Mouse (Mus musculus) thymus, adult 2 months (tissue): Measurements from ENCODE around the gene Hsf4. TPM values are rescaled to one million over a fixed set of nuclear protein-coding genes. Genes with fewer than 3 reads are reported as not detected.
"Not testable (repeated sequence)": the region's sequence is repeated elsewhere in the genome, so short reads cannot be mapped to it uniquely, and the experiment has no call there.

ENCODE experiments used
- DNase-seq: peaks from one replicate; pipeline ENCODE4 v3.0.0; 2021
- H3K27ac ChIP-seq: fragments of 200-500 bp; 2 replicates; pipeline ENCODE4 v1.5.1; 2012; ENCODE audit warnings: low read length, control low read depth; ENCODE audit not compliant: control insufficient read depth, insufficient read depth
- H3K27me3 ChIP-seq: fragments of 200-500 bp; 2 replicates; pipeline ENCODE4 v1.6.1; 2012; ENCODE audit warnings: mild to moderate bottlenecking, low read length, moderate library complexity, mixed read lengths; ENCODE audit not compliant: control insufficient read depth, insufficient read depth
- H3K36me3 ChIP-seq: fragments of 200-500 bp; 2 replicates; pipeline ENCODE4 v1.6.1; 2012; ENCODE audit warnings: mild to moderate bottlenecking, low read length, moderate library complexity; ENCODE audit not compliant: control insufficient read depth, insufficient read depth
- H3K4me1 ChIP-seq: fragments of 200-500 bp; replicated peaks from 2 replicates; pipeline ENCODE4 v1.6.1; 2012; ENCODE audit warnings: low read length; ENCODE audit not compliant: control insufficient read depth, insufficient read depth
- H3K4me3 ChIP-seq: fragments of 200-500 bp; 2 replicates; pipeline ENCODE4 v1.5.1; 2012; ENCODE audit warnings: mild to moderate bottlenecking, low read length, control low read depth, moderate library complexity; ENCODE audit not compliant: control insufficient read depth, insufficient read depth
- CTCF ChIP-seq: fragments of 200-500 bp; IDR thresholded peaks from 2 replicates; pipeline ENCODE4 v1.5.1; 2012; ENCODE audit warnings: mild to moderate bottlenecking, control low read depth, low read length, moderate library complexity, borderline replicate concordance; ENCODE audit not compliant: control insufficient read depth, poor library complexity, insufficient read depth; ENCODE audit errors: extremely low read depth
- POLR2A ChIP-seq: fragments of 200-500 bp; IDR thresholded peaks from 2 replicates; pipeline ENCODE4 v1.6.1; 2012; ENCODE audit warnings: mild to moderate bottlenecking, low read length, control low read depth, moderate library complexity; ENCODE audit not compliant: control insufficient read depth, poor library complexity, insufficient read depth; ENCODE audit errors: extremely low read depth
- WGBS: fragments of 180-500 bp; shearing (Covaris S2); methylation state at CpG from one replicate; pipeline ENCODE4 v1.1.7; 2018; 5-methylcytosine and 5-hydroxymethylcytosine counted together
- polyA plus RNA-seq: library from polyadenylated mRNA; depleted of rRNA; stranded (reverse); fragments of >200 nt; gene quantifications from 2 replicates; pipeline ENCODE4 v1.2.3, GENCODE M21; 2012

Hsf4 gene
- polyA plus RNA-seq, 1 experiment, result 3.3 TPM

GRCm38 (mm10) chr8:105286907-105287306, 17.3 kb downstream of the Hsf4 start:
- TF ChIP-seq POLR2A (no peak), CTCF (no peak)
- no peaks in the 10 kb centered on the region for H3K36me3 ChIP-seq
- H3K27me3 ChIP-seq, result no peaks in the 10 kb centered on the region
- H3K4me1 ChIP-seq, result peaks cover 20% of the 10 kb centered on the region
- no peak for DNase-seq
- H3K4me3 ChIP-seq, result no peak overlapping the region
- H3K27ac ChIP-seq, result no peak overlapping the region
- 89% methylated on average over 4 of the region's 4 CpGs for WGBS

- no peak for DNase-seq
- no peak overlapping the region for H3K4me3 ChIP-seq
Measured at GRCm38 (mm10) chr8:105288231-105288630, 18.6 kb downstream of the Hsf4 start.

GRCm38 (mm10) chr8:105288958-105289732, 19.5 kb downstream of the Hsf4 start:
- WGBS, result under 1% methylated on average over 53 of the region's 53 CpGs
- DNase-seq, result peak; percentile 97
- TF ChIP-seq POLR2A, result peak; percentile 43; the same call in 1 of the 2 replicates
- 0 out of 2 replicates have a peak, but pooled peaks have one; percentile 28 for TF ChIP-seq CTCF

More at GRCm38 (mm10) chr8:105288231-105288630, 18.6 kb downstream of the Hsf4 start:
- Histone ChIP-seq H3K27me3 (no peaks in the 10 kb centered on the region), H3K27ac (no peak overlapping the region), H3K36me3 (no peaks in the 10 kb centered on the region), H3K4me1 (peaks cover 17% of the 10 kb centered on the region)
- 98% methylated on average over 5 of the region's 5 CpGs for WGBS
- TF ChIP-seq POLR2A (no peak), CTCF (no peak)

GRCm38 (mm10) chr8:105289805-105290460, 20.3 kb downstream of the Hsf4 start, which contains the start of gene 4931428F04Rik:
Gene 4931428F04Rik (minus strand): TSS chr8:105289864.
- WGBS, result 8% methylated on average over 43 of the region's 43 CpGs

More at GRCm38 (mm10) chr8:105288958-105289732, 19.5 kb downstream of the Hsf4 start:
- Histone ChIP-seq H3K4me3 (peak overlapping the region; percentile 77), H3K36me3 (no peaks in the 10 kb centered on the region), H3K27ac (peak overlapping the region; percentile 52; the same call in 1 of the 2 replicates), H3K4me1 (peaks cover 17% of the 10 kb centered on the region), H3K27me3 (no peaks in the 10 kb centered on the region)

GRCm38 (mm10) chr8:105290554-105291314, 21.1 kb downstream of the Hsf4 start:
- DNase-seq, result peak; percentile 91
- Histone ChIP-seq H3K27ac (no peak overlapping the region), H3K4me1 (peaks cover 25% of the 10 kb centered on the region), H3K27me3 (no peaks in the 10 kb centered on the region), H3K4me3 (no peak overlapping the region), H3K36me3 (no peaks in the 10 kb centered on the region)
- WGBS, result 30% methylated on average over 31 of the region's 31 CpGs
- TF ChIP-seq POLR2A (0 out of 2 replicates have a peak, but pooled peaks have one; percentile 19), CTCF (peak; percentile 94)

More at GRCm38 (mm10) chr8:105289805-105290460, 20.3 kb downstream of the Hsf4 start, which contains the start of gene 4931428F04Rik:
- Histone ChIP-seq H3K36me3 (no peaks in the 10 kb centered on the region), H3K27me3 (no peaks in the 10 kb centered on the region), H3K27ac (peak within 1 kb of the TSS; percentile 52; the same call in 1 of the 2 replicates), H3K4me1 (peaks cover 17% of the 10 kb centered on the region), H3K4me3 (peak within 1 kb of the TSS; percentile 77)
- peak; percentile 66 for DNase-seq
- TF ChIP-seq CTCF (no peak), POLR2A (no peak)

GRCm38 (mm10) chr8:105291364-105291763, 21.8 kb downstream of the Hsf4 start:
- peaks cover 30% of the 10 kb centered on the region for H3K4me1 ChIP-seq
- not testable (repeated sequence) for H3K4me3 ChIP-seq, DNase-seq, H3K27me3 ChIP-seq, H3K36me3 ChIP-seq, H3K27ac ChIP-seq
- 92% methylated on average over 8 of the region's 8 CpGs for WGBS

GRCm38 (mm10) chr8:105291802-105292201, 22.2 kb downstream of the Hsf4 start:
- H3K4me3 ChIP-seq, DNase-seq, H3K27ac ChIP-seq, H3K36me3 ChIP-seq, H3K27me3 ChIP-seq: not testable (repeated sequence)
- peaks cover 33% of the 10 kb centered on the region for H3K4me1 ChIP-seq
- WGBS, result 71% methylated on average over 3 of the region's 3 CpGs
